Mouse (Mus musculus): ENCODE measurements around the gene Cfc1. TPM values are rescaled to one million over a fixed set of nuclear protein-coding genes. Genes with fewer than 3 reads are reported as not detected.

The Cfc1 gene
- polyA plus RNA-seq, 1 experiment from 2014 or later, result not detected

Other genes starting within 250 kb of the Cfc1 start
- gene Ccdc115, start 96.0 kb upstream of the Cfc1 start, polyA plus RNA-seq (2015; fragmentation: Nextera tagmentation; extraction: Ambion mirVana), result 68.2 and 75.1 TPM in 2 replicates
- 66.7 and 67.0 TPM in 2 replicates for gene Imp4, start 95.8 kb upstream of the Cfc1 start, polyA plus RNA-seq (2015; fragmentation: Nextera tagmentation; extraction: Ambion mirVana)
- 3.6 and 5.8 TPM in 2 replicates for gene Ptpn18, start 75.9 kb upstream of the Cfc1 start, polyA plus RNA-seq (2015; fragmentation: Nextera tagmentation; extraction: Ambion mirVana)
- gene Prss39, start 37.2 kb upstream of the Cfc1 start, polyA plus RNA-seq (2015; fragmentation: Nextera tagmentation; extraction: Ambion mirVana), result not detected in 2 replicates
- gene Prss40, start 25.3 kb downstream of the Cfc1 start, polyA plus RNA-seq (2015; fragmentation: Nextera tagmentation; extraction: Ambion mirVana), result not detected in 2 replicates
- gene Amer3, start 44.0 kb downstream of the Cfc1 start, polyA plus RNA-seq (2015; fragmentation: Nextera tagmentation; extraction: Ambion mirVana), result 12.5 and 15.2 TPM in 2 replicates

Data from forebrain, embryonic 13.5 days (tissue).